Mouse (Mus musculus) myocyte (in vitro differentiated cells): ENCODE measurements at regions not wholly inside any gene's neighbourhood (a gene's known extent, or its start where the extent isn't known, plus 50 kb on each side); places are given as distances from the start of the nearest gene placed in this dataset.

Experiments used
- H3K27me3 ChIP-seq: one replicate; pipeline ENCODE4 v1.6.1; 2011; ENCODE audit not compliant: control insufficient read depth, insufficient read depth, insufficient read length
- H3K36me3 ChIP-seq: one replicate; pipeline ENCODE4 v1.6.1; 2011; ENCODE audit not compliant: control insufficient read depth, insufficient read depth
- H3K4me2 ChIP-seq: one replicate; pipeline ENCODE4 v1.6.1; 2011; ENCODE audit warnings: low read depth, control low read depth
- H3K4me3 ChIP-seq: one replicate; pipeline ENCODE4 v1.5.1; 2011; ENCODE audit warnings: mild to moderate bottlenecking, control low read depth, moderate library complexity
- H3K79me2 ChIP-seq: one replicate; pipeline ENCODE4 v1.6.1; 2011; ENCODE audit not compliant: control insufficient read depth, insufficient read depth
- H3ac ChIP-seq: one replicate; pipeline ENCODE4 v1.6.1; 2011; ENCODE audit not compliant: control insufficient read depth, insufficient read length
- CEBPB ChIP-seq: IDR thresholded peaks from 2 replicates; pipeline ENCODE4 v1.6.1; 2011; ENCODE audit warnings: mild to moderate bottlenecking, moderate library complexity; ENCODE audit not compliant: poor library complexity, insufficient read depth, severe bottlenecking
- E2F4 ChIP-seq: IDR thresholded peaks from one replicate; pipeline ENCODE4 v1.6.1; 2011; ENCODE audit warnings: mild to moderate bottlenecking, control low read depth, moderate library complexity; ENCODE audit not compliant: insufficient read depth
- MAX ChIP-seq: IDR thresholded peaks from one replicate; pipeline ENCODE4 v1.6.1; 2011; ENCODE audit warnings: low read depth, mild to moderate bottlenecking, control low read depth
- MYOD1 ChIP-seq, 3 experiments: IDR thresholded peaks; one replicate each; pipeline ENCODE4 v1.6.1; 2011; ENCODE audit warnings: control low read depth in 2 of 3, low read depth in 2 of 3, mild to moderate bottlenecking in 2 of 3, moderate library complexity in 1 of 3; ENCODE audit not compliant: insufficient read length in 2 of 3, control insufficient read depth in 1 of 3
- MYOG ChIP-seq, 3 experiments: IDR thresholded peaks; one replicate each; pipeline ENCODE4 v1.6.1; 2011; ENCODE audit warnings: control low read depth in 2 of 3, low read depth in 2 of 3, mild to moderate bottlenecking in 2 of 3; ENCODE audit not compliant: insufficient read length in 2 of 3, control insufficient read depth in 1 of 3, insufficient read depth in 1 of 3
- POLR2A ChIP-seq: IDR thresholded peaks from one replicate; pipeline ENCODE4 v1.6.1; 2011; ENCODE audit warnings: low read depth, mild to moderate bottlenecking, control low read depth, moderate library complexity; ENCODE audit not compliant: insufficient read length
- POLR2AphosphoS2 ChIP-seq: IDR thresholded peaks from one replicate; pipeline ENCODE4 v1.6.1; 2011; ENCODE audit warnings: low read depth, control low read depth; ENCODE audit not compliant: insufficient read length
- REST ChIP-seq: IDR thresholded peaks from one replicate; pipeline ENCODE4 v1.6.1; 2011; ENCODE audit warnings: mild to moderate bottlenecking, control low read depth, moderate library complexity; ENCODE audit not compliant: insufficient read depth, insufficient read length
- SRF ChIP-seq: IDR thresholded peaks from one replicate; pipeline ENCODE4 v1.6.1; 2011; ENCODE audit warnings: low read depth; ENCODE audit not compliant: control insufficient read depth, insufficient read length
- TCF12 ChIP-seq: IDR thresholded peaks from one replicate; pipeline ENCODE4 v1.6.1; 2011; ENCODE audit warnings: mild to moderate bottlenecking, control low read depth; ENCODE audit not compliant: poor library complexity, insufficient read depth, severe bottlenecking
- TCF3 ChIP-seq: IDR thresholded peaks from one replicate; pipeline ENCODE4 v1.6.1; 2011; ENCODE audit warnings: low read depth, control low read depth; ENCODE audit not compliant: insufficient read length
- USF1 ChIP-seq: IDR thresholded peaks from one replicate; pipeline ENCODE4 v1.6.1; 2011; ENCODE audit warnings: low read depth, mild to moderate bottlenecking, control low read depth, moderate library complexity

GRCm38 (mm10) chr3:147339427-147339826, 487.3 kb downstream of the Ttll7 start:
- no peaks in the 10 kb centered on the region for H3K27me3 ChIP-seq
- H3ac ChIP-seq = no peak overlapping the region
- H3K36me3 ChIP-seq = no peaks in the 10 kb centered on the region
- H3K79me2 ChIP-seq = no peaks in the 10 kb centered on the region
- no peak overlapping the region for H3K4me3 ChIP-seq
- TF ChIP-seq CEBPB (no peak), MYOD1 (IDR thresholded peaks at IDR 0.05; ENCODE audit: control insufficient read depth in 1 of 3, insufficient read length in 2 of 3, low read depth in 2 of 3) (no peak), MAX (no peak)
- H3K4me2 ChIP-seq = no peak overlapping the region

GRCm38 (mm10) chr3:147347278-147348039, 495.3 kb downstream of the Ttll7 start:
- Histone ChIP-seq H3K79me2 (no peaks in the 10 kb centered on the region), H3ac (no peak overlapping the region), H3K36me3 (no peaks in the 10 kb centered on the region), H3K27me3 (no peaks in the 10 kb centered on the region), H3K4me3 (no peak overlapping the region), H3K4me2 (no peak overlapping the region)
- no peak for TF ChIP-seq USF1
- TF ChIP-seq POLR2AphosphoS2 = no peak
- no peak for TF ChIP-seq TCF12
- TF ChIP-seq REST = no peak
- TF ChIP-seq MYOG (IDR thresholded peaks at IDR 0.05; ENCODE audit: control insufficient read depth in 1 of 3, insufficient read depth in 1 of 3, insufficient read length in 2 of 3, low read depth in 2 of 3) = no peak
- no peak for TF ChIP-seq MAX
- no peak for TF ChIP-seq E2F4
- TF ChIP-seq SRF = no peak
- TF ChIP-seq POLR2A = no peak
- TF ChIP-seq CEBPB = no peak
- no peak for TF ChIP-seq MYOD1 (IDR thresholded peaks at IDR 0.05; ENCODE audit: control insufficient read depth in 1 of 3, insufficient read length in 2 of 3, low read depth in 2 of 3)
- TF ChIP-seq TCF3 = no peak

- TF ChIP-seq TCF12 (no peak), TCF3 (no peak), E2F4 (no peak), SRF (no peak), CEBPB (no peak), POLR2A (no peak), MYOD1 (IDR thresholded peaks at IDR 0.05; ENCODE audit: control insufficient read depth in 1 of 3, insufficient read length in 2 of 3, low read depth in 2 of 3) (no peak), POLR2AphosphoS2 (no peak), MYOG (IDR thresholded peaks at IDR 0.05; ENCODE audit: control insufficient read depth in 1 of 3, insufficient read depth in 1 of 3, insufficient read length in 2 of 3, low read depth in 2 of 3) (no peak), MAX (no peak), USF1 (no peak), REST (no peak)
- Histone ChIP-seq H3K79me2 (no peaks in the 10 kb centered on the region), H3ac (no peak overlapping the region), H3K36me3 (no peaks in the 10 kb centered on the region), H3K4me3 (no peak overlapping the region), H3K27me3 (no peaks in the 10 kb centered on the region), H3K4me2 (no peak overlapping the region)
These were observed 534.9 kb downstream of the Ttll7 start for GRCm38 (mm10) chr3:147387077-147387476.

- H3ac ChIP-seq = no peak overlapping the region
- no peaks in the 10 kb centered on the region for H3K79me2 ChIP-seq
- H3K27me3 ChIP-seq = no peaks in the 10 kb centered on the region
- no peak overlapping the region for H3K4me3 ChIP-seq
- no peak overlapping the region for H3K4me2 ChIP-seq
- TF ChIP-seq REST (no peak), E2F4 (no peak), TCF12 (no peak), USF1 (no peak), MAX (no peak), MYOG (IDR thresholded peaks at IDR 0.05; ENCODE audit: control insufficient read depth in 1 of 3, insufficient read depth in 1 of 3, insufficient read length in 2 of 3, low read depth in 2 of 3) (no peak), TCF3 (no peak), CEBPB (no peak), SRF (no peak), POLR2A (no peak), POLR2AphosphoS2 (no peak)
- no peaks in the 10 kb centered on the region for H3K36me3 ChIP-seq
These were observed 546.1 kb downstream of the Ttll7 start for GRCm38 (mm10) chr3:147398298-147398697.

- H3K4me3 ChIP-seq = no peak overlapping the region
- no peak for TF ChIP-seq TCF12
- TF ChIP-seq POLR2AphosphoS2 = no peak
- no peak for TF ChIP-seq MAX
- no peak for TF ChIP-seq CEBPB
- no peak for TF ChIP-seq MYOG (IDR thresholded peaks at IDR 0.05; ENCODE audit: control insufficient read depth in 1 of 3, insufficient read depth in 1 of 3, insufficient read length in 2 of 3, low read depth in 2 of 3)
- no peak for TF ChIP-seq REST
- no peak for TF ChIP-seq TCF3
- TF ChIP-seq SRF = no peak
- no peak for TF ChIP-seq E2F4
- no peak for TF ChIP-seq MYOD1 (IDR thresholded peaks at IDR 0.05; ENCODE audit: control insufficient read depth in 1 of 3, insufficient read length in 2 of 3, low read depth in 2 of 3)
- TF ChIP-seq POLR2A = no peak
- H3K4me2 ChIP-seq = no peak overlapping the region
- H3K36me3 ChIP-seq = no peaks in the 10 kb centered on the region
- H3K79me2 ChIP-seq = no peaks in the 10 kb centered on the region
- H3K27me3 ChIP-seq = no peaks in the 10 kb centered on the region
- H3ac ChIP-seq = no peak overlapping the region
These were observed 560.1 kb downstream of the Ttll7 start for GRCm38 (mm10) chr3:147412274-147412673.
